In the genomic region with DNA sequence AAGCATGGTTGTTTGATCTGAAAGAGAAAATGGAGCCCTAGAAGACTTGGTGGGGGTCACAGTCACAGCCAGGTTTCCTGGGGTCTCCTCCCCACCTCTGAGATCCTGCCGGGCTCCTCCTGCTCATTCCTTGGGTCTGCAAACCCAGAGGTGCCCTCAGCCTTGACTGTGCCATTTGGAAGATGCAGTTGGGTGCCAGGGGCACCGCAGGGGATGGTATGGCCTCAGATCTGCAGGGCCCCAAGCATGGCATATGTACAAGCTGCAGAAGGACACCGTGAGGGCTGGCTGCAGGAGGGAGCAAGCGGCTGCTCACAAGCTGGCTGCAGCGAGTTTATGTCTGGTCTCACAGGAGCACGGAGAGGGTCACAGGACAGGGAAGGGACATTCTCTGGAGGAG, we compare ENCODE assay signal across 24 mouse cellular contexts. TPM values are rescaled to one million over a fixed set of nuclear protein-coding genes. Genes with fewer than 3 reads are reported as not detected.
DNase-seq lines count a peak whose midpoint lies in the region; ATAC-seq and TF ChIP-seq lines count a peak whose summit lies in the region.
"Had no signal": no experiment of that assay in that cellular context is flagged by ENCODE, and none has a peak within 500 bp of the region (broad histone marks: within the 10 kb centered on the region; RNA-seq: fewer than 3 reads in every experiment).

No protein-coding gene starts in this region.

- whole genome bisulfite sequencing in cerebellum, adult 2 months, result 2% methylated on average over 6 of the region's 6 CpGs
- WGBS in kidney, adult 2 months, result 48% methylated on average over 6 of the region's 6 CpGs

- H3K27ac ChIP-seq in cerebellum, adult 2 months (ENCODE audit: insufficient read depth, low read length), result peak overlapping the region; percentile 92
- H3K27ac ChIP-seq in kidney, adult 2 months (ENCODE audit: insufficient read depth, low read depth, low read length), result peak overlapping the region; percentile 24
- H3K27ac ChIP-seq in left cerebral cortex, adult 2 months, result peak overlapping the region; percentile 44; the same call in 1 of the 2 replicates
- H3K27ac ChIP-seq: forebrain, embryonic 13.5 days; hindbrain, postnatal 0 days; limb, embryonic 13.5 days; liver, embryonic 14.5 days; midbrain, embryonic 10.5 days had no signal

- TF ChIP-seq POLR2A in cerebellum, adult 2 months (IDR thresholded peaks at IDR 0.05; ENCODE audit: borderline replicate concordance, insufficient read depth, low read length), result no peak
- no peak for TF ChIP-seq POLR2A in kidney, adult 2 months (IDR thresholded peaks at IDR 0.05; ENCODE audit: low read depth, low read length)

- intact Hi-C loops in left cerebral cortex, adult 2 months (cut with DNase I), result loop anchor here (5.0 kb wide), 4 partner anchors 83 to 408 kb away; a partner anchor contains a TSS

- no peak overlapping the region for H3K4me3 ChIP-seq in cerebellum, adult 2 months (replicated peaks; ENCODE audit: insufficient read depth, low read depth, low read length)
- no peak overlapping the region for H3K4me3 ChIP-seq in kidney, adult 2 months (ENCODE audit: insufficient read depth, low read depth, low read length)
- H3K4me3 ChIP-seq in left cerebral cortex, adult 2 months, result no peak overlapping the region
- H3K4me3 ChIP-seq: forebrain, embryonic 13.5 days; limb, embryonic 13.5 days; midbrain, embryonic 10.5 days had no signal

- no peak for TF ChIP-seq CTCF in cerebellum, adult 2 months (IDR thresholded peaks at IDR 0.05; ENCODE audit: borderline replicate concordance, insufficient read depth, low read depth, low read length)
- no peak for TF ChIP-seq CTCF in kidney, adult 2 months (conservative IDR thresholded peaks at IDR 0.05; ENCODE audit: insufficient read depth, insufficient read length, low read depth, low read length)
- TF ChIP-seq CTCF in left cerebral cortex, adult 2 months (IDR thresholded peaks at IDR 0.05), result no peak

- H3K4me1 ChIP-seq in cerebellum, adult 2 months (ENCODE audit: control insufficient read depth, insufficient read depth, low read length), result peaks cover 65% of the 10 kb centered on the region
- peaks cover 12% of the 10 kb centered on the region; the same call in 1 of the 2 replicates for H3K4me1 ChIP-seq in kidney, adult 2 months (ENCODE audit: control insufficient read depth, insufficient read depth, low read length)

- no peak for ATAC-seq in cerebellum, adult (ENCODE audit: insufficient number of reproducible peaks, low FRiP score, low TSS enrichment)
- ATAC-seq: forebrain, embryonic 13.5 days; hindbrain, postnatal 0 days; intestine, postnatal 0 days had no signal

- peak; percentile 60 to 62 for DNase-seq in cerebellum, adult 2 months
- DNase-seq in kidney, adult 2 months, result peak; percentile 8
- no peak for DNase-seq in kidney, adult 18-20 months
- no peak for DNase-seq in left cerebral cortex, adult 2 months (ENCODE audit: extremely low spot score in 1 of 2, low spot score in 2 of 2)
- no peak for DNase-seq in left cerebral cortex, adult 8-10 months (ENCODE audit: low spot score in 2 of 2)
- DNase-seq in cerebellum, adult 8-10 months, result peak; percentile 51
- no peak for DNase-seq in MN1 (ENCODE audit: low spot score)
- DNase-seq: adrenal gland, postnatal 25 days; layer of hippocampus, adult 9-11 months; right cerebral cortex, postnatal 14 days; spleen, adult 18-20 months; thymus, postnatal 25 days had no signal

- H3K36me3 ChIP-seq in kidney, adult 2 months (ENCODE audit: control insufficient read depth, insufficient read depth, low read length), result no peaks in the 10 kb centered on the region
- H3K36me3 ChIP-seq: G1E; limb, embryonic 13.5 days; midbrain, embryonic 10.5 days had no signal

- no peaks in the 10 kb centered on the region for H3K27me3 ChIP-seq in cerebellum, adult 2 months (ENCODE audit: control insufficient read depth, insufficient read depth, low read length)
- no peaks in the 10 kb centered on the region for H3K27me3 ChIP-seq in kidney, adult 2 months (replicated peaks; ENCODE audit: control insufficient read depth, insufficient read depth, low read length)
- H3K27me3 ChIP-seq: forebrain, embryonic 13.5 days had no signal

RNA-seq across cellular contexts. Expression of a gene that starts 25.2 kb away (rescaled TPM):
- polyA plus RNA-seq in cerebellum, adult 2 months (2012; rRNA removed), result 11.6 and 12.4 TPM in 2 replicates
- polyA plus RNA-seq in kidney, adult 2 months (2012; rRNA removed), result 5.8 and 7.0 TPM in 2 replicates
- 1 to 10 TPM; 3.7 to 5.4 TPM for total RNA-seq in left cerebral cortex, adult 2 months (2021)
- 1 to 10 TPM; 4.5 to 6.2 (median 6.2) TPM for total RNA-seq in left cerebral cortex, adult 8-10 months (2022)

RNA-seq across cellular contexts. Expression of a gene that starts 28.2 kb away (rescaled TPM):
- 241 and 263 TPM in 2 replicates for polyA plus RNA-seq in cerebellum, adult 2 months (2012; rRNA removed)
- polyA plus RNA-seq in kidney, adult 2 months (2012; rRNA removed), result 0.43 and 1.3 TPM in 2 replicates
- 100 to 1,000 TPM; 421 to 422 TPM for total RNA-seq in left cerebral cortex, adult 2 months (2021)
- 100 to 1,000 TPM; 421 to 457 (median 452) TPM for total RNA-seq in left cerebral cortex, adult 8-10 months (2022)
- total RNA-seq: common myeloid progenitor, adult 5-6 weeks; granulocyte monocyte progenitor cell, adult 5-6 weeks; hematopoietic stem cell, adult 5-6 weeks; neutrophil, adult 5-6 weeks had no signal
- polyA plus RNA-seq: G1E; liver, embryonic 14.5 days had no signal

RNA-seq across cellular contexts. Expression of a gene that starts 42.2 kb away (rescaled TPM):
- polyA plus RNA-seq in cerebellum, adult 2 months (2012; rRNA removed), result 12.3 TPM in 2 replicates
- 3.1 and 3.9 TPM in 2 replicates for polyA plus RNA-seq in kidney, adult 2 months (2012; rRNA removed)
- total RNA-seq in left cerebral cortex, adult 2 months (2021), result 10 to 100 TPM; 19.2 to 21.3 TPM
- total RNA-seq in left cerebral cortex, adult 8-10 months (2022), result 10 to 100 TPM; 19.1 to 22.9 (median 19.5) TPM

Comparison
In these comparisons a context has a peak if more than half of its experiments do, and no peak if none do; other contexts are left out.
1. DNase-seq: peak in cerebellum, adult 2 months (2 of 2), kidney, adult 2 months (single experiment) and cerebellum, adult 8-10 months (single experiment); none in kidney, adult 18-20 months (single experiment), left cerebral cortex, adult 2 months (0 of 2), left cerebral cortex, adult 8-10 months (0 of 2) and MN1 (single experiment).
2. H3K27ac ChIP-seq: peak in every context shown above with its lines; median percentile 92 in cerebellum, adult 2 months; 44 in left cerebral cortex, adult 2 months; 24 in kidney, adult 2 months.